Mouse (Mus musculus): ENCODE measurements around the gene Myo19. TPM values are rescaled to one million over a fixed set of nuclear protein-coding genes. Genes with fewer than 3 reads are reported as not detected.

Myo19 gene
- polyA plus RNA-seq, 1 experiment from 2014 or later: 10.9 TPM

- DNase-seq (ENCODE audit: low spot score) (peak; percentile 79), ATAC-seq (ENCODE audit: low read depth) (peak; percentile 82)
- Histone ChIP-seq H3K9me3 (ENCODE audit: control insufficient read depth, low read length) (no peaks in the 10 kb centered on the region), H3K4me3 (ENCODE audit: low read depth, low read length) (0 out of 2 replicates have a peak overlapping the region, but pooled peaks have one; percentile 12), H3K4me1 (ENCODE audit: control insufficient read depth, insufficient read depth, low read length) (no peaks in the 10 kb centered on the region), H3K27me3 (replicated peaks; ENCODE audit: control insufficient read depth, insufficient read depth, low read length) (no peaks in the 10 kb centered on the region), H3K36me3 (ENCODE audit: control insufficient read depth, insufficient read depth, low read length) (peaks cover 7% of the 10 kb centered on the region; the same call in 1 of the 2 replicates), H3K4me2 (ENCODE audit: low read depth, low read length) (peak overlapping the region; percentile 18), H3K27ac (replicated peaks; ENCODE audit: low read depth, low read length) (no peak overlapping the region), H3K9ac (ENCODE audit: low read depth, low read length) (no peak overlapping the region)
- 6% methylated on average over 16 of the region's 16 CpGs for WGBS
Observed at GRCm38 (mm10) chr11:84918425-84918824, 38.5 kb downstream of the Myo19 start.

DNA sequence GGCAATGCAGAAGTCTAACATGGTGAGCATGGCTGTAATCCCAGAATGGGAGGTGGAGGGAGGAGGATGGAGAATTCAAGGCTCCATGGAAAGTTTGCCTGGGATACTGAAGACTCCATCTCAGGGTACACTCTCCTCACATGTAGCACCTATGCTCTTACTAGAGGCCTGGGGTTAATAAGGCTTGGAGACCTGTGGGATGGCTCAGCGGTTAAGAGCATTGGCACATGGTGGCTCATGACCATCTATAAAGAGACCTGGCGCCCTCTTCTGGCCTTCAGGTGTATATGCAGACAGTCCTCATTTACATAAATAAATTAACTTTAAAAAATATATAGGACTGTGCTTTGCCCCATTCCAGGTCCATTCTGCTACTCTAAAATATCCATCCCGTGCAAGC is 39.3 kb downstream of the Myo19 start:
- Histone ChIP-seq H3K9me3 (ENCODE audit: control insufficient read depth, low read length) (no peaks in the 10 kb centered on the region), H3K4me1 (ENCODE audit: control insufficient read depth, insufficient read depth, low read length) (no peaks in the 10 kb centered on the region), H3K36me3 (ENCODE audit: control insufficient read depth, insufficient read depth, low read length) (no peaks in the 10 kb centered on the region), H3K27ac (replicated peaks; ENCODE audit: low read depth, low read length) (no peak overlapping the region), H3K4me3 (ENCODE audit: low read depth, low read length) (no peak overlapping the region), H3K27me3 (replicated peaks; ENCODE audit: control insufficient read depth, insufficient read depth, low read length) (no peaks in the 10 kb centered on the region), H3K4me2 (ENCODE audit: low read depth, low read length) (no peak overlapping the region), H3K9ac (ENCODE audit: low read depth, low read length) (no peak overlapping the region)
- no peak for ATAC-seq (ENCODE audit: low read depth)
- peak; percentile 29 for DNase-seq (ENCODE audit: low spot score)
- 38% methylated on average over 3 of the region's 3 CpGs for WGBS

DNA sequence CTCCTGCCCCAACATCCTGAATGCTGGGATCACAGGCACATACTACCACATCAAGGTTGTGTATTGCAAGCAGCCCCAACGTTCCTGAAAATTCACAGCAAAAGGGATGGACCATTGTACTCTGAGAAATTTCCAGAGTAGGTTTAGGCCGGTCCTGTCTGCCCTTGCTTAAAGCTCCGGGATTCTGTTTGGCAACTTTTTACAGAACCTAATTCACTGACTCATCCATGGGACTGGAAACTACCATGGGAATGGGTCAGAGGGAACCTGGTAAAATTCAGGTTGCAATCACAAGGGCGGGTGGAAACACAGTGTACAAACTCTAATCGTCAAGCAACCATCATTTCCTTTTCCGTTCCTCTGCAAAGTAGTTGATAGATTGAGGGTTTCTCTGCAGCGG is 40.0 kb downstream of the Myo19 start:
- Histone ChIP-seq H3K4me3 (ENCODE audit: low read depth, low read length) (no peak overlapping the region), H3K9me3 (ENCODE audit: control insufficient read depth, low read length) (no peaks in the 10 kb centered on the region), H3K4me2 (ENCODE audit: low read depth, low read length) (no peak overlapping the region), H3K27ac (replicated peaks; ENCODE audit: low read depth, low read length) (no peak overlapping the region), H3K36me3 (ENCODE audit: control insufficient read depth, insufficient read depth, low read length) (no peaks in the 10 kb centered on the region), H3K27me3 (replicated peaks; ENCODE audit: control insufficient read depth, insufficient read depth, low read length) (no peaks in the 10 kb centered on the region), H3K4me1 (ENCODE audit: control insufficient read depth, insufficient read depth, low read length) (no peaks in the 10 kb centered on the region), H3K9ac (ENCODE audit: low read depth, low read length) (no peak overlapping the region)
- no peak for DNase-seq (ENCODE audit: low spot score)
- no peak for ATAC-seq (ENCODE audit: low read depth)
- 71% methylated on average over 7 of the region's 7 CpGs for WGBS

- no peak for ATAC-seq (ENCODE audit: low read depth)
- 85% methylated on average over 8 of the region's 8 CpGs for WGBS
- Histone ChIP-seq H3K9ac (ENCODE audit: low read depth, low read length) (no peak overlapping the region), H3K4me3 (ENCODE audit: low read depth, low read length) (no peak overlapping the region), H3K9me3 (ENCODE audit: control insufficient read depth, low read length) (no peaks in the 10 kb centered on the region), H3K4me2 (ENCODE audit: low read depth, low read length) (no peak overlapping the region), H3K27me3 (replicated peaks; ENCODE audit: control insufficient read depth, insufficient read depth, low read length) (no peaks in the 10 kb centered on the region), H3K36me3 (ENCODE audit: control insufficient read depth, insufficient read depth, low read length) (no peaks in the 10 kb centered on the region), H3K4me1 (ENCODE audit: control insufficient read depth, insufficient read depth, low read length) (no peaks in the 10 kb centered on the region), H3K27ac (replicated peaks; ENCODE audit: low read depth, low read length) (no peak overlapping the region)
- DNase-seq (ENCODE audit: low spot score): no peak
Observed at GRCm38 (mm10) chr11:84920981-84921380, 41.0 kb downstream of the Myo19 start.

GRCm38 (mm10) chr11:84932261-84932660 is 52.3 kb downstream of the Myo19 start:
- Histone ChIP-seq H3K27ac (replicated peaks; ENCODE audit: low read depth, low read length) (no peak overlapping the region), H3K27me3 (replicated peaks; ENCODE audit: control insufficient read depth, insufficient read depth, low read length) (no peaks in the 10 kb centered on the region), H3K4me3 (ENCODE audit: low read depth, low read length) (no peak overlapping the region), H3K9me3 (ENCODE audit: control insufficient read depth, low read length) (no peaks in the 10 kb centered on the region), H3K9ac (ENCODE audit: low read depth, low read length) (no peak overlapping the region), H3K36me3 (ENCODE audit: control insufficient read depth, insufficient read depth, low read length) (no peaks in the 10 kb centered on the region), H3K4me1 (ENCODE audit: control insufficient read depth, insufficient read depth, low read length) (no peaks in the 10 kb centered on the region), H3K4me2 (ENCODE audit: low read depth, low read length) (no peak overlapping the region)
- no peak for DNase-seq (ENCODE audit: low spot score)
- WGBS: 12% methylated on average over 6 of the region's 6 CpGs
- ATAC-seq (ENCODE audit: low read depth): no peak

DNA sequence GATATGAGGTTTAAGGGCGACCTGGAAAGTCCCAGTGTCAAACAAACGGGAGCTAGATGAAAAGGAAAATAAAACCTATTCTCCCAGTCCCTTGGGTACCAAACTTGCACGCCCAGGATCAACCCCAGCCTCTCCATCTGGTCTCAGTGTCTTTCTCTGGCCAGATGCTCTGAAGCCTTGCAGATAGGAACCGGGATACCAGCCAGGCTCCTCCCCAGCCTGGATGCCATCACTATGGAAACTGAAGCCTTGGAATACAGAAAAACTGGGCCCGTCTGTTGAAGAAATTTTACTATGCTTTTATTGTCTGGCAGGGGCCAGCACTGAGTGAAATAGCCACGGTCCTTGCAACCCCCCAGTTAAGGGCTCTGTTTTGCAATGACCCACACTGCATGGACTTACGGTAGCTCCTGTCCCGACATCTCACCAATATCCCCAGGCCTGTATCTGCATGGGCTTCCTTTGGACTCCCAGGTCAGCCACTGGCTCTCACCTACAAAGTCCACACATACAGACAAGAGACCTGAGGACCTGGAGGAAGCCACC is 59.6 kb downstream of the Myo19 start:
- no peak for DNase-seq (ENCODE audit: low spot score)
- no peak overlapping the region for H3K9ac ChIP-seq (ENCODE audit: low read depth, low read length)
- H3K36me3 ChIP-seq (ENCODE audit: control insufficient read depth, insufficient read depth, low read length): no peaks in the 10 kb centered on the region
- H3K27me3 ChIP-seq (replicated peaks; ENCODE audit: control insufficient read depth, insufficient read depth, low read length): 0 out of 2 replicates have a peak, but pooled peaks cover 3% of the 10 kb centered on the region
- no peak overlapping the region for H3K27ac ChIP-seq (replicated peaks; ENCODE audit: low read depth, low read length)
- no peak for ATAC-seq (ENCODE audit: low read depth)
- WGBS: 57% methylated on average over 8 of the region's 8 CpGs
- no peak overlapping the region for H3K4me3 ChIP-seq (ENCODE audit: low read depth, low read length)
- H3K4me2 ChIP-seq (ENCODE audit: low read depth, low read length): no peak overlapping the region
- no peaks in the 10 kb centered on the region for H3K9me3 ChIP-seq (ENCODE audit: control insufficient read depth, low read length)
- peaks cover 3% of the 10 kb centered on the region; the same call in 1 of the 2 replicates for H3K4me1 ChIP-seq (ENCODE audit: control insufficient read depth, insufficient read depth, low read length)

DNA sequence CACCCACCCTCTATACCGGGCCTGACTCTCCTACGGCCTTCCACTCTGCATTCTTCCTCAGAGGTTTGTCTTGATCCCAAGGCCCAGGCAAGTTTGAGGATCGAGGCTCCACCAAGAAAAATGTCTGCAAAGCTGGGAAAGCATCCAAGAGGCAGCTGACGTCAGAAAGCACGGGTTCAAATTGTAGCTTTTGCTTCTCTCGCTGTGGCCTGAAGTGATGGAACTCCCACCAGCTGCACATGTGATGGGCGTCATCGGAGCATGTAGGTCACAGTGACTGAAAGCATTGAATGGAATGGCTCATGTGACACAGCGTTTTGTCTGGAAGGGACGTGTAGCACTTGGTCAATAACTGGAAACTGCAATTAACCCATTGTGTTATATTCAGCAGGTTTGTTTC is 60.2 kb downstream of the Myo19 start:
- Histone ChIP-seq H3K4me2 (ENCODE audit: low read depth, low read length) (no peak overlapping the region), H3K4me1 (ENCODE audit: control insufficient read depth, insufficient read depth, low read length) (peaks cover 3% of the 10 kb centered on the region; the same call in 1 of the 2 replicates), H3K9me3 (ENCODE audit: control insufficient read depth, low read length) (no peaks in the 10 kb centered on the region), H3K36me3 (ENCODE audit: control insufficient read depth, insufficient read depth, low read length) (no peaks in the 10 kb centered on the region), H3K27ac (replicated peaks; ENCODE audit: low read depth, low read length) (no peak overlapping the region), H3K4me3 (ENCODE audit: low read depth, low read length) (no peak overlapping the region), H3K9ac (ENCODE audit: low read depth, low read length) (no peak overlapping the region), H3K27me3 (replicated peaks; ENCODE audit: control insufficient read depth, insufficient read depth, low read length) (0 out of 2 replicates have a peak, but pooled peaks cover 5% of the 10 kb centered on the region)
- no peak for ATAC-seq (ENCODE audit: low read depth)
- no peak for DNase-seq (ENCODE audit: low spot score)
- WGBS: 73% methylated on average over 10 of the region's 10 CpGs

- H3K9ac ChIP-seq (ENCODE audit: low read depth, low read length): no peak overlapping the region
- H3K36me3 ChIP-seq (ENCODE audit: control insufficient read depth, insufficient read depth, low read length): no peaks in the 10 kb centered on the region
- under 1% methylated on average over 15 of the region's 15 CpGs for WGBS
- ATAC-seq (ENCODE audit: low read depth) (no peak), DNase-seq (ENCODE audit: low spot score) (peak; percentile 89)
- H3K4me1 ChIP-seq (ENCODE audit: control insufficient read depth, insufficient read depth, low read length): peaks cover 3% of the 10 kb centered on the region; the same call in 1 of the 2 replicates
- H3K4me2 ChIP-seq (ENCODE audit: low read depth, low read length): peak overlapping the region; percentile 38
- no peak overlapping the region for H3K27ac ChIP-seq (replicated peaks; ENCODE audit: low read depth, low read length)
- H3K9me3 ChIP-seq (ENCODE audit: control insufficient read depth, low read length): no peaks in the 10 kb centered on the region
- H3K27me3 ChIP-seq (replicated peaks; ENCODE audit: control insufficient read depth, insufficient read depth, low read length): peaks cover 9% of the 10 kb centered on the region
- H3K4me3 ChIP-seq (ENCODE audit: low read depth, low read length): peak overlapping the region; percentile 18; the same call in 1 of the 2 replicates
Observed at GRCm38 (mm10) chr11:84943948-84944347, 64.0 kb downstream of the Myo19 start.

Data from embryonic facial prominence, embryonic 14.5 days (tissue).